Mouse (Mus musculus) intestine, embryonic 16.5 days (tissue): ENCODE results near the gene Smim7. TPM values are rescaled to one million over a fixed set of nuclear protein-coding genes. Genes with fewer than 3 reads are reported as not detected.
A peak's percentile ranks its signal among the peaks of the same experiment; 100 is the strongest.

Source experiments
- ATAC-seq: fragments of 200-750 bp; cut with Nextera tagmentation; 2 replicates; pipeline ENCODE4 v1.8.0; 2017; ENCODE audit warnings: moderate TSS enrichment, moderate library complexity
- H3K27ac ChIP-seq: fragments of 300-500 bp; sonication (generic); 2 replicates; pipeline ENCODE4 v1.5.1; 2014; ENCODE audit warnings: mild to moderate bottlenecking, low read length
- H3K27me3 ChIP-seq: fragments of 300-500 bp; sonication (generic); replicated peaks from 2 replicates; pipeline ENCODE4 v1.6.1; 2014; ENCODE audit warnings: low read length, control low read depth, mixed read lengths; ENCODE audit not compliant: control insufficient read depth, insufficient read depth
- H3K36me3 ChIP-seq: fragments of 300-500 bp; sonication (generic); 2 replicates; pipeline ENCODE4 v1.6.1; 2014; ENCODE audit warnings: low read length, control low read depth; ENCODE audit not compliant: control insufficient read depth, insufficient read depth
- H3K4me1 ChIP-seq: fragments of 300-500 bp; sonication (generic); 2 replicates; pipeline ENCODE4 v1.6.1; 2014; ENCODE audit warnings: low read length, control low read depth, mixed read lengths; ENCODE audit not compliant: control insufficient read depth, insufficient read depth
- H3K4me2 ChIP-seq: fragments of 300-500 bp; sonication (generic); 2 replicates; pipeline ENCODE4 v1.6.1; 2014; ENCODE audit warnings: low read depth, low read length, control low read depth
- H3K4me3 ChIP-seq: fragments of 300-500 bp; sonication (generic); 2 replicates; pipeline ENCODE4 v1.5.1; 2014; ENCODE audit warnings: mild to moderate bottlenecking, low read length
- H3K9ac ChIP-seq: fragments of 300-500 bp; sonication (generic); 2 replicates; pipeline ENCODE4 v1.6.1; 2014; ENCODE audit warnings: low read depth, low read length
- H3K9me3 ChIP-seq: fragments of 300-500 bp; sonication (generic); 2 replicates; pipeline ENCODE4 v1.6.1; 2016; ENCODE audit warnings: low read length, control low read depth; ENCODE audit not compliant: control insufficient read depth
- WGBS: fragments of 180-500 bp; shearing (Covaris S2); extraction: QIAGEN DNeasy Blood & Tissue Kit; methylation state at CpG from one replicate; pipeline ENCODE4 v1.1.7; 2014; 5-methylcytosine and 5-hydroxymethylcytosine counted together
- polyA plus RNA-seq: library from polyadenylated mRNA; unstranded; fragments of >200 nt; fragmentation: Nextera tagmentation; extraction: Ambion mirVana; gene quantifications from 2 replicates; pipeline ENCODE4 v1.2.1, GENCODE M21; 2015

The Smim7 gene
- polyA plus RNA-seq, 1 experiment from 2014 or later = 121 TPM

- no peaks in the 10 kb centered on the region for H3K36me3 ChIP-seq
- H3K9ac ChIP-seq = peak overlapping the region; percentile 81
- H3K4me2 ChIP-seq = peak overlapping the region; percentile 67
- H3K4me3 ChIP-seq = peak overlapping the region; percentile 87
- H3K9me3 ChIP-seq = no peaks in the 10 kb centered on the region
- H3K4me1 ChIP-seq = peaks cover 12% of the 10 kb centered on the region; the same call in 1 of the 2 replicates
- peak overlapping the region; percentile 94 for H3K27ac ChIP-seq
- no peaks in the 10 kb centered on the region for H3K27me3 ChIP-seq
- ATAC-seq = peak; percentile 76
- WGBS = under 1% methylated on average over 40 of the region's 45 CpGs
Observed at GRCm38 (mm10) chr8:72548644-72549313, 22.1 kb downstream of the Smim7 start.

- under 1% methylated on average over 86 of the region's 92 CpGs for WGBS
- H3K36me3 ChIP-seq = no peaks in the 10 kb centered on the region
- ATAC-seq = peak; percentile 97
Observed at GRCm38 (mm10) chr8:72547802-72548643, 22.9 kb downstream of the Smim7 start, which contains the start of gene Med26. Gene Med26 (minus strand): TSS chr8:72548270.

GRCm38 (mm10) chr8:72547122-72547801 lies 23.6 kb downstream of the Smim7 start:
- peak overlapping the region; percentile 49; the same call in 1 of the 2 replicates for H3K27ac ChIP-seq
- peak overlapping the region; percentile 77 for H3K4me2 ChIP-seq
- ATAC-seq = no peak
- H3K4me3 ChIP-seq = peak overlapping the region; percentile 87
- H3K4me1 ChIP-seq = peaks cover 12% of the 10 kb centered on the region; the same call in 1 of the 2 replicates
- H3K9me3 ChIP-seq = no peaks in the 10 kb centered on the region
- 1% methylated on average over 27 of the region's 27 CpGs for WGBS
- no peaks in the 10 kb centered on the region for H3K27me3 ChIP-seq
- H3K36me3 ChIP-seq = no peaks in the 10 kb centered on the region
- H3K9ac ChIP-seq = peak overlapping the region; percentile 93

More at GRCm38 (mm10) chr8:72547802-72548643, 22.9 kb downstream of the Smim7 start, which contains the start of gene Med26:
- H3K4me1 ChIP-seq = peaks cover 12% of the 10 kb centered on the region; the same call in 1 of the 2 replicates
- peak within 1 kb of the TSS; percentile 93 for H3K9ac ChIP-seq
- peak within 1 kb of the TSS; percentile 94 for H3K27ac ChIP-seq
- H3K4me3 ChIP-seq = peak within 1 kb of the TSS; percentile 87
- peak within 1 kb of the TSS; percentile 77 for H3K4me2 ChIP-seq
- H3K9me3 ChIP-seq = no peaks in the 10 kb centered on the region
- H3K27me3 ChIP-seq = no peaks in the 10 kb centered on the region

- no peaks in the 10 kb centered on the region for H3K36me3 ChIP-seq
- no peaks in the 10 kb centered on the region for H3K9me3 ChIP-seq
- no peak for ATAC-seq
- no peak overlapping the region for H3K27ac ChIP-seq
- no peak overlapping the region for H3K4me3 ChIP-seq
- H3K4me2 ChIP-seq = no peak overlapping the region
- no peaks in the 10 kb centered on the region for H3K4me1 ChIP-seq
- H3K27me3 ChIP-seq = no peaks in the 10 kb centered on the region
- H3K9ac ChIP-seq = no peak overlapping the region
Observed at GRCm38 (mm10) chr8:72539234-72539633, 31.7 kb downstream of the Smim7 start.

GRCm38 (mm10) chr8:72534888-72535287 lies 36.0 kb downstream of the Smim7 start:
- no peaks in the 10 kb centered on the region for H3K4me1 ChIP-seq
- H3K27ac ChIP-seq = no peak overlapping the region
- no peak overlapping the region for H3K4me2 ChIP-seq
- no peaks in the 10 kb centered on the region for H3K9me3 ChIP-seq
- no peak overlapping the region for H3K4me3 ChIP-seq
- 94% methylated on average over 3 of the region's 3 CpGs for WGBS
- ATAC-seq = no peak
- no peaks in the 10 kb centered on the region for H3K36me3 ChIP-seq
- H3K27me3 ChIP-seq = no peaks in the 10 kb centered on the region
- no peak overlapping the region for H3K9ac ChIP-seq

- Histone ChIP-seq H3K27ac (no peak overlapping the region), H3K9me3 (no peaks in the 10 kb centered on the region), H3K9ac (no peak overlapping the region), H3K4me1 (no peaks in the 10 kb centered on the region), H3K4me2 (no peak overlapping the region), H3K4me3 (no peak overlapping the region), H3K36me3 (no peaks in the 10 kb centered on the region), H3K27me3 (no peaks in the 10 kb centered on the region)
- 96% methylated on average over 1 of the region's 1 CpGs for WGBS
- ATAC-seq = no peak
Observed at GRCm38 (mm10) chr8:72532103-72532502, 38.8 kb downstream of the Smim7 start.

- Histone ChIP-seq H3K36me3 (no peaks in the 10 kb centered on the region), H3K27ac (no peak overlapping the region), H3K27me3 (no peaks in the 10 kb centered on the region), H3K4me3 (no peak overlapping the region), H3K9me3 (no peaks in the 10 kb centered on the region; the same call in 1 of the 2 replicates), H3K4me1 (no peaks in the 10 kb centered on the region), H3K9ac (no peak overlapping the region), H3K4me2 (no peak overlapping the region)
- ATAC-seq = no peak
Observed at GRCm38 (mm10) chr8:72521888-72522287, 49.0 kb downstream of the Smim7 start.

- H3K27me3 ChIP-seq = no peaks in the 10 kb centered on the region
- no peak overlapping the region for H3K9ac ChIP-seq
- 0 out of 2 replicates have a peak, but pooled peaks have one; percentile 25 for ATAC-seq
- H3K4me2 ChIP-seq = no peak overlapping the region
- H3K9me3 ChIP-seq = no peaks in the 10 kb centered on the region
- H3K4me3 ChIP-seq = no peak overlapping the region
- H3K27ac ChIP-seq = no peak overlapping the region; the same call in 1 of the 2 replicates
- no peaks in the 10 kb centered on the region for H3K4me1 ChIP-seq
- no peaks in the 10 kb centered on the region for H3K36me3 ChIP-seq
- WGBS = 70% methylated on average over 7 of the region's 7 CpGs
Observed at GRCm38 (mm10) chr8:72517421-72517988, 53.4 kb downstream of the Smim7 start.
